Mouse (Mus musculus): ENCODE measurements around the gene Ccna1. TPM values are rescaled to one million over a fixed set of nuclear protein-coding genes. Genes with fewer than 3 reads are reported as not detected.

Gene Ccna1
- polyA plus RNA-seq (2015; fragmentation: Nextera tagmentation; extraction: Ambion mirVana) = 13.1 and 15.6 TPM in 2 replicates

GRCm38 (mm10) chr3:55055038-55055746 is at the start of gene Ccna1:
Gene Ccna1, minus strand, starts transcription at chr3:55055501.
- Histone ChIP-seq H3K4me3 (ENCODE audit: low read length) (peak within 1 kb of the TSS; percentile 59), H3K4me2 (ENCODE audit: low read depth, low read length) (peak within 1 kb of the TSS; percentile 97), H3K27me3 (ENCODE audit: control insufficient read depth, insufficient read depth, low read depth, low read length) (peaks cover 22% of the 10 kb centered on the region), H3K4me1 (replicated peaks; ENCODE audit: control insufficient read depth, insufficient read depth, low read length) (peaks cover 12% of the 10 kb centered on the region), H3K36me3 (ENCODE audit: control insufficient read depth, insufficient read depth, low read length) (no peaks in the 10 kb centered on the region), H3K9ac (ENCODE audit: low read length) (peak within 1 kb of the TSS; percentile 59), H3K27ac (ENCODE audit: low read length) (no peak within 1 kb of the TSS), H3K9me3 (ENCODE audit: control insufficient read depth, low read length) (no peaks in the 10 kb centered on the region)
- WGBS = under 1% methylated on average over 65 of the region's 73 CpGs
- ATAC-seq (ENCODE audit: low read depth) = peak; percentile 98

- Histone ChIP-seq H3K4me2 (ENCODE audit: low read depth, low read length) (no peak overlapping the region), H3K36me3 (ENCODE audit: control insufficient read depth, insufficient read depth, low read length) (no peaks in the 10 kb centered on the region), H3K27ac (ENCODE audit: low read length) (no peak overlapping the region), H3K4me1 (replicated peaks; ENCODE audit: control insufficient read depth, insufficient read depth, low read length) (peaks cover 5% of the 10 kb centered on the region; the same call in 1 of the 2 replicates), H3K9ac (ENCODE audit: low read length) (no peak overlapping the region), H3K9me3 (ENCODE audit: control insufficient read depth, low read length) (no peaks in the 10 kb centered on the region), H3K4me3 (ENCODE audit: low read length) (no peak overlapping the region), H3K27me3 (ENCODE audit: control insufficient read depth, insufficient read depth, low read depth, low read length) (no peaks in the 10 kb centered on the region)
- no peak for ATAC-seq (ENCODE audit: low read depth)
These were observed 45.8 kb upstream of the Ccna1 start for GRCm38 (mm10) chr3:55101092-55101491.

- Histone ChIP-seq H3K4me3 (ENCODE audit: low read length) (no peak overlapping the region), H3K4me2 (ENCODE audit: low read depth, low read length) (no peak overlapping the region), H3K9ac (ENCODE audit: low read length) (no peak overlapping the region), H3K36me3 (ENCODE audit: control insufficient read depth, insufficient read depth, low read length) (no peaks in the 10 kb centered on the region), H3K9me3 (ENCODE audit: control insufficient read depth, low read length) (no peaks in the 10 kb centered on the region), H3K27me3 (ENCODE audit: control insufficient read depth, insufficient read depth, low read depth, low read length) (no peaks in the 10 kb centered on the region), H3K4me1 (replicated peaks; ENCODE audit: control insufficient read depth, insufficient read depth, low read length) (peaks cover 6% of the 10 kb centered on the region; the same call in 1 of the 2 replicates), H3K27ac (ENCODE audit: low read length) (no peak overlapping the region)
- 48% methylated on average over 11 of the region's 11 CpGs for WGBS
- ATAC-seq (ENCODE audit: low read depth) = no peak
These were observed 43.7 kb upstream of the Ccna1 start for GRCm38 (mm10) chr3:55098990-55099389.

GRCm38 (mm10) chr3:55098014-55098413 is 42.7 kb upstream of the Ccna1 start:
- no peak for ATAC-seq (ENCODE audit: low read depth)
- WGBS = 65% methylated on average over 2 of the region's 2 CpGs
- peaks cover 6% of the 10 kb centered on the region; the same call in 1 of the 2 replicates for H3K4me1 ChIP-seq (replicated peaks; ENCODE audit: control insufficient read depth, insufficient read depth, low read length)
- H3K4me3 ChIP-seq (ENCODE audit: low read length) = no peak overlapping the region
- H3K9ac ChIP-seq (ENCODE audit: low read length) = no peak overlapping the region
- no peaks in the 10 kb centered on the region for H3K9me3 ChIP-seq (ENCODE audit: control insufficient read depth, low read length)
- H3K27ac ChIP-seq (ENCODE audit: low read length) = no peak overlapping the region
- H3K36me3 ChIP-seq (ENCODE audit: control insufficient read depth, insufficient read depth, low read length) = no peaks in the 10 kb centered on the region
- H3K4me2 ChIP-seq (ENCODE audit: low read depth, low read length) = no peak overlapping the region
- no peaks in the 10 kb centered on the region for H3K27me3 ChIP-seq (ENCODE audit: control insufficient read depth, insufficient read depth, low read depth, low read length)

- Histone ChIP-seq H3K9ac (ENCODE audit: low read length) (no peak overlapping the region), H3K4me3 (ENCODE audit: low read length) (no peak overlapping the region), H3K36me3 (ENCODE audit: control insufficient read depth, insufficient read depth, low read length) (no peaks in the 10 kb centered on the region), H3K4me2 (ENCODE audit: low read depth, low read length) (no peak overlapping the region), H3K4me1 (replicated peaks; ENCODE audit: control insufficient read depth, insufficient read depth, low read length) (peaks cover 6% of the 10 kb centered on the region; the same call in 1 of the 2 replicates), H3K27me3 (ENCODE audit: control insufficient read depth, insufficient read depth, low read depth, low read length) (no peaks in the 10 kb centered on the region), H3K9me3 (ENCODE audit: control insufficient read depth, low read length) (no peaks in the 10 kb centered on the region), H3K27ac (ENCODE audit: low read length) (no peak overlapping the region)
- no peak for ATAC-seq (ENCODE audit: low read depth)
- WGBS = 76% methylated on average over 2 of the region's 2 CpGs
These were observed 41.9 kb upstream of the Ccna1 start for GRCm38 (mm10) chr3:55097186-55097585.

- Histone ChIP-seq H3K4me3 (ENCODE audit: low read length) (no peak overlapping the region), H3K27me3 (ENCODE audit: control insufficient read depth, insufficient read depth, low read depth, low read length) (no peaks in the 10 kb centered on the region), H3K9me3 (ENCODE audit: control insufficient read depth, low read length) (no peaks in the 10 kb centered on the region), H3K9ac (ENCODE audit: low read length) (no peak overlapping the region), H3K27ac (ENCODE audit: low read length) (peak overlapping the region; percentile 72; the same call in 1 of the 2 replicates), H3K4me2 (ENCODE audit: low read depth, low read length) (no peak overlapping the region), H3K4me1 (replicated peaks; ENCODE audit: control insufficient read depth, insufficient read depth, low read length) (peaks cover 6% of the 10 kb centered on the region; the same call in 1 of the 2 replicates), H3K36me3 (ENCODE audit: control insufficient read depth, insufficient read depth, low read length) (no peaks in the 10 kb centered on the region)
- ATAC-seq (ENCODE audit: low read depth) = no peak
- 37% methylated on average over 2 of the region's 2 CpGs for WGBS
These were observed 41.3 kb upstream of the Ccna1 start for GRCm38 (mm10) chr3:55096655-55097005.

GRCm38 (mm10) chr3:55095968-55096654 is 40.8 kb upstream of the Ccna1 start:
- ATAC-seq (ENCODE audit: low read depth) = peak; percentile 81
- H3K27ac ChIP-seq (ENCODE audit: low read length) = peak overlapping the region; percentile 72; the same call in 1 of the 2 replicates
- 0 out of 2 replicates have a peak overlapping the region, but pooled peaks have one; percentile 3 for H3K4me2 ChIP-seq (ENCODE audit: low read depth, low read length)

GRCm38 (mm10) chr3:55093161-55093560 is 37.9 kb upstream of the Ccna1 start:
- WGBS = 66% methylated on average over 1 of the region's 1 CpGs

More at GRCm38 (mm10) chr3:55095968-55096654, 40.8 kb upstream of the Ccna1 start:
- Histone ChIP-seq H3K9ac (ENCODE audit: low read length) (0 out of 2 replicates have a peak overlapping the region, but pooled peaks have one; percentile 9), H3K9me3 (ENCODE audit: control insufficient read depth, low read length) (no peaks in the 10 kb centered on the region), H3K36me3 (ENCODE audit: control insufficient read depth, insufficient read depth, low read length) (no peaks in the 10 kb centered on the region), H3K4me3 (ENCODE audit: low read length) (no peak overlapping the region), H3K27me3 (ENCODE audit: control insufficient read depth, insufficient read depth, low read depth, low read length) (no peaks in the 10 kb centered on the region), H3K4me1 (replicated peaks; ENCODE audit: control insufficient read depth, insufficient read depth, low read length) (peaks cover 6% of the 10 kb centered on the region; the same call in 1 of the 2 replicates)
- 21% methylated on average over 8 of the region's 8 CpGs for WGBS

GRCm38 (mm10) chr3:55089291-55089690 is 34.0 kb upstream of the Ccna1 start:
- 61% methylated on average over 4 of the region's 4 CpGs for whole genome bisulfite sequencing
- Histone ChIP-seq H3K36me3 (ENCODE audit: control insufficient read depth, insufficient read depth, low read length) (no peaks in the 10 kb centered on the region), H3K9me3 (ENCODE audit: control insufficient read depth, low read length) (no peaks in the 10 kb centered on the region), H3K27ac (ENCODE audit: low read length) (no peak overlapping the region), H3K9ac (ENCODE audit: low read length) (no peak overlapping the region), H3K4me3 (ENCODE audit: low read length) (no peak overlapping the region), H3K4me1 (replicated peaks; ENCODE audit: control insufficient read depth, insufficient read depth, low read length) (no peaks in the 10 kb centered on the region), H3K27me3 (ENCODE audit: control insufficient read depth, insufficient read depth, low read depth, low read length) (no peaks in the 10 kb centered on the region), H3K4me2 (ENCODE audit: low read depth, low read length) (no peak overlapping the region)
- ATAC-seq (ENCODE audit: low read depth) = no peak

More at GRCm38 (mm10) chr3:55093161-55093560, 37.9 kb upstream of the Ccna1 start:
- H3K36me3 ChIP-seq (ENCODE audit: control insufficient read depth, insufficient read depth, low read length) = no peaks in the 10 kb centered on the region
- no peaks in the 10 kb centered on the region for H3K9me3 ChIP-seq (ENCODE audit: control insufficient read depth, low read length)
- H3K4me1 ChIP-seq (replicated peaks; ENCODE audit: control insufficient read depth, insufficient read depth, low read length) = peaks cover 6% of the 10 kb centered on the region; the same call in 1 of the 2 replicates
- H3K27ac ChIP-seq (ENCODE audit: low read length) = no peak overlapping the region
- no peak overlapping the region for H3K4me3 ChIP-seq (ENCODE audit: low read length)
- no peak overlapping the region for H3K4me2 ChIP-seq (ENCODE audit: low read depth, low read length)
- no peaks in the 10 kb centered on the region for H3K27me3 ChIP-seq (ENCODE audit: control insufficient read depth, insufficient read depth, low read depth, low read length)
- no peak overlapping the region for H3K9ac ChIP-seq (ENCODE audit: low read length)
- no peak for ATAC-seq (ENCODE audit: low read depth)
